Mouse (Mus musculus): ENCODE data around the gene Klk1b24. TPM values are rescaled to one million over a fixed set of nuclear protein-coding genes. Genes with fewer than 3 reads are reported as not detected.
"Not testable (repeated sequence)": the region's sequence is repeated elsewhere in the genome, so short reads cannot be mapped to it uniquely, and the experiment has no call there.

Klk1b24 gene
- not detected in 2 replicates for polyA plus RNA-seq (2014; fragmentation: Nextera tagmentation; extraction: Ambion mirVana)

- H3K27me3 ChIP-seq (ENCODE audit: control insufficient read depth, insufficient read depth, low read length); H3K9me3 ChIP-seq (replicated peaks; ENCODE audit: control insufficient read depth, low read length); H3K4me3 ChIP-seq (ENCODE audit: low read depth, low read length); ATAC-seq (replicated peaks; ENCODE audit: insufficient number of reproducible peaks, low FRiP score, low TSS enrichment, low read depth); H3K4me1 ChIP-seq (ENCODE audit: control insufficient read depth, insufficient read depth, low read length); H3K9ac ChIP-seq (replicated peaks; ENCODE audit: low read length); H3K36me3 ChIP-seq (replicated peaks; ENCODE audit: control insufficient read depth, insufficient read depth, low read depth, low read length); DNase-seq (ENCODE audit: low spot score); H3K27ac ChIP-seq (replicated peaks; ENCODE audit: low read depth, low read length); H3K4me2 ChIP-seq (ENCODE audit: low read depth, low read length): not testable (repeated sequence)
These were observed at the start of gene Klk1b24 for GRCm38 (mm10) chr7:44187936-44188335. Gene Klk1b24 (plus strand): TSS chr7:44188236.

DNA sequence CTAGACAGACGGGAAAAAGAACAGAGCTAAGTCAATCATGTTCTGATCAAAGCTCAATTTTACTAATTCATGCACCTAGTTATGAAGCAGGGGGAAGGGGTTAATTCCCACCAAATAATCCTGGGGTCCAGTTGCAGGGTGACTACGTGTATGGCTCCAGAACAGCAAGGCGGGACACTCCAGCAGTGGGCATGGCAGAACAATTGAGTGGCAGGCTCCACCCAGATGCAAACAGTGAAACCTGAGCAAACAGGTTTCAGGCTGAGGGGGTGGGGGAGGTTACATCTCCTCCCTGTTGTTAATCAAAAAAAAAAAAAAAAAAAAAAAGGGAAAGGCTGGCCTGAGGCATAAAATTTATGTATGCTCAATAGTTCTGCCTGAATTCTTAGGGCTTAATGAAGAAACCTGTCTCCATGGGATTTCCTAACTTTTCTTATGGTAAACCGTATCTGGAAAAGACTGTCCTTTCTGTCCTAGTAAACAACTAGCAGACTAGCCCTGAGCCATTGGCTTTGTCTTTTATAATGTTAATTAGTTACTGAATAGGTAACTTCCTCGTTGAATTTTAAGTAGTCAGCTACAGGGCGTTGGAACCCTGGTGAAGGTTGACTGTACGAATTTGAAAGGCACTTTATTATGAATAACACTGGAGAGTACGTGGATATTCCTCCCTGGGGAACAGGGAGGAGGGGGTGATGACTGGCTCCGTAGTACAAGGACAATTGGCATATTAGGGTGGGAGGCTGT lies 8.6 kb upstream of the Klk1b24 start:
- Histone ChIP-seq H3K27ac (replicated peaks; ENCODE audit: low read depth, low read length) (no peak overlapping the region), H3K9me3 (replicated peaks; ENCODE audit: control insufficient read depth, low read length) (no peaks in the 10 kb centered on the region), H3K9ac (replicated peaks; ENCODE audit: low read length) (no peak overlapping the region), H3K4me2 (ENCODE audit: low read depth, low read length) (no peak overlapping the region), H3K4me1 (ENCODE audit: control insufficient read depth, insufficient read depth, low read length) (no peaks in the 10 kb centered on the region), H3K4me3 (ENCODE audit: low read depth, low read length) (no peak overlapping the region), H3K27me3 (ENCODE audit: control insufficient read depth, insufficient read depth, low read length) (no peaks in the 10 kb centered on the region), H3K36me3 (replicated peaks; ENCODE audit: control insufficient read depth, insufficient read depth, low read depth, low read length) (no peaks in the 10 kb centered on the region)
- DNase-seq (ENCODE audit: low spot score) (no peak), ATAC-seq (replicated peaks; ENCODE audit: insufficient number of reproducible peaks, low FRiP score, low TSS enrichment, low read depth) (no peak)
- WGBS, result 69% methylated on average over 9 of the region's 9 CpGs

DNA sequence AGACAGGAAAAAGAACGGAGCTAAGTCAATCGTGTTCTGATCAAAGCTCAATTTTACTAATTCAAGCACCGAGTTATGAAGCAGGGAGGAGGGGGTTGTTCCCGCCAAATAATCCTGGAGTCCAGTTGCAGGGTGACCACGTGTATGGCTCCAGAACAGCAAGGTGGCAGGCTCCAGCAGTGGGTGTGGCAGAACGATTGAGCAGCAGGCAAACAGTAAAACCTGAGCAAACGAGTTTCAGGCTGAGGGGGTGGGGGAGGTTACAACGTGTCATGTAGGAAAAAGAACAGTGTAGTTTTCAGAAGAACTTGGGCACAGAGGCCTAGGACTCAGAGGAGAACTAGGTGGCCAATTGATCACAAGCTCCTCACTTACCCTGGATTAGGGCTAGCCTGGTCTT lies 1.5 kb upstream of the Klk1b24 start:
- H3K4me2 ChIP-seq (ENCODE audit: low read depth, low read length); H3K27ac ChIP-seq (replicated peaks; ENCODE audit: low read depth, low read length); ATAC-seq (replicated peaks; ENCODE audit: insufficient number of reproducible peaks, low FRiP score, low TSS enrichment, low read depth); H3K36me3 ChIP-seq (replicated peaks; ENCODE audit: control insufficient read depth, insufficient read depth, low read depth, low read length); H3K4me3 ChIP-seq (ENCODE audit: low read depth, low read length); H3K9ac ChIP-seq (replicated peaks; ENCODE audit: low read length); H3K27me3 ChIP-seq (ENCODE audit: control insufficient read depth, insufficient read depth, low read length); H3K9me3 ChIP-seq (replicated peaks; ENCODE audit: control insufficient read depth, low read length); H3K4me1 ChIP-seq (ENCODE audit: control insufficient read depth, insufficient read depth, low read length); DNase-seq (ENCODE audit: low spot score): not testable (repeated sequence)
- WGBS, result 74% methylated on average over 8 of the region's 8 CpGs

GRCm38 (mm10) chr7:44193466-44193865 lies 5.4 kb downstream of the Klk1b24 start:
- not testable (repeated sequence) for H3K9ac ChIP-seq (replicated peaks; ENCODE audit: low read length); H3K4me1 ChIP-seq (ENCODE audit: control insufficient read depth, insufficient read depth, low read length); ATAC-seq (replicated peaks; ENCODE audit: insufficient number of reproducible peaks, low FRiP score, low TSS enrichment, low read depth); DNase-seq (ENCODE audit: low spot score); H3K4me3 ChIP-seq (ENCODE audit: low read depth, low read length); H3K4me2 ChIP-seq (ENCODE audit: low read depth, low read length); H3K27ac ChIP-seq (replicated peaks; ENCODE audit: low read depth, low read length); H3K36me3 ChIP-seq (replicated peaks; ENCODE audit: control insufficient read depth, insufficient read depth, low read depth, low read length); H3K27me3 ChIP-seq (ENCODE audit: control insufficient read depth, insufficient read depth, low read length); H3K9me3 ChIP-seq (replicated peaks; ENCODE audit: control insufficient read depth, low read length)
- 100% methylated on average over 1 of the region's 1 CpGs for WGBS

DNA sequence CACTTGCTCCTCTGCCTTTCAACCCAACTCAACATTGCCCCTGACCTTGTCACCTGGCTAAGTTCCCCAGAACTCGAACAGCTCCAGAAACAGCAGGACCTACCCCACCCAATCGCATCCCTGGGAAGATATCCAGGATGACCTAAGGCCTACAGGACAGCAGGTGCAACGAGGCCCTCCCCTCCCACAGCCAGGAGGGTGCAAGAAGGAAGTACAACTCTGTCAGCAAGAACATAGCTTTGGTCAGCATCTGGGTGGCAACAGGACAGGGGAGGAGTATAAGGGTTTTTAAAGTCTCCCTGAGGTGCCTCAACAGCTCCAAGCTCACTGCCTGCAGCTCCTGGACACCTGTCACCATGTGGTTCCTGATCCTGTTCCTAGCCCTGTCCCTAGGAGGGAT lies 9.9 kb downstream of the Klk1b24 start, which contains the start of gene Klk1b3:
Klk1b3 (plus strand) TSS at position 301 of the 400 bp plus-strand sequence.
- 63% methylated on average over 3 of the region's 3 CpGs for WGBS
- H3K4me2 ChIP-seq (ENCODE audit: low read depth, low read length), result no peak within 1 kb of the TSS
- no peak within 1 kb of the TSS for H3K4me3 ChIP-seq (ENCODE audit: low read depth, low read length)
- H3K9ac ChIP-seq (replicated peaks; ENCODE audit: low read length), result no peak within 1 kb of the TSS
- no peaks in the 10 kb centered on the region for H3K4me1 ChIP-seq (ENCODE audit: control insufficient read depth, insufficient read depth, low read length)
- no peaks in the 10 kb centered on the region for H3K36me3 ChIP-seq (replicated peaks; ENCODE audit: control insufficient read depth, insufficient read depth, low read depth, low read length)
- H3K27ac ChIP-seq (replicated peaks; ENCODE audit: low read depth, low read length), result no peak within 1 kb of the TSS
- ATAC-seq (replicated peaks; ENCODE audit: insufficient number of reproducible peaks, low FRiP score, low TSS enrichment, low read depth), result no peak
- H3K27me3 ChIP-seq (ENCODE audit: control insufficient read depth, insufficient read depth, low read length), result no peaks in the 10 kb centered on the region
- H3K9me3 ChIP-seq (replicated peaks; ENCODE audit: control insufficient read depth, low read length), result no peaks in the 10 kb centered on the region
- no peak for DNase-seq (ENCODE audit: low spot score)

DNA sequence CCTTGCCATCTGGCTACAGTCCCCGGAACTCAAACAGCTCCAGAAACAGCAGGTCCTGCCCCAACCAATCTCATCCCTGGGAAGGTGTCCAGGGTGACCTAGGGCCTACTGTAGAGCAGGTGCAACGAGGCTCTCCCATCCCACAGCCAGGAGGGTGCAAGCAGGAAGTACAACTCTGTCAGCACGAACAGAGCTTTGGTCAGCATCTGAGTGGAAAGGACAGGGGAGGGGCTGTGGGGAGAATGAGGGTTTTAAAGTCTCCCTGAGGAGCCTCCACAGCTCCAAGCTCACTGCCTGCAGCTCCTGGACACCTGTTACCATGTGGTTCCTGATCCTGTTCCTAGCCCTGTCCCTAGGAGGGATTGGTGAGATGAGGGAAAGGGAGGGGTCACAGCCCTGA lies 19.1 kb downstream of the Klk1b24 start, which contains the start of gene Klk1b4:
Klk1b4 (plus strand) TSS at position 301 of the 400 bp plus-strand sequence.
- not testable (repeated sequence) for H3K4me2 ChIP-seq (ENCODE audit: low read depth, low read length); H3K4me1 ChIP-seq (ENCODE audit: control insufficient read depth, insufficient read depth, low read length); DNase-seq (ENCODE audit: low spot score); H3K4me3 ChIP-seq (ENCODE audit: low read depth, low read length); H3K9me3 ChIP-seq (replicated peaks; ENCODE audit: control insufficient read depth, low read length); ATAC-seq (replicated peaks; ENCODE audit: insufficient number of reproducible peaks, low FRiP score, low TSS enrichment, low read depth); H3K27me3 ChIP-seq (ENCODE audit: control insufficient read depth, insufficient read depth, low read length); H3K27ac ChIP-seq (replicated peaks; ENCODE audit: low read depth, low read length); H3K36me3 ChIP-seq (replicated peaks; ENCODE audit: control insufficient read depth, insufficient read depth, low read depth, low read length); H3K9ac ChIP-seq (replicated peaks; ENCODE audit: low read length)
- WGBS, result 63% methylated on average over 3 of the region's 3 CpGs

GRCm38 (mm10) chr7:44208307-44208706 lies 20.3 kb downstream of the Klk1b24 start:
- Histone ChIP-seq H3K9me3 (replicated peaks; ENCODE audit: control insufficient read depth, low read length) (no peaks in the 10 kb centered on the region), H3K4me2 (ENCODE audit: low read depth, low read length) (no peak overlapping the region), H3K4me3 (ENCODE audit: low read depth, low read length) (no peak overlapping the region), H3K4me1 (ENCODE audit: control insufficient read depth, insufficient read depth, low read length) (no peaks in the 10 kb centered on the region), H3K27ac (replicated peaks; ENCODE audit: low read depth, low read length) (no peak overlapping the region), H3K36me3 (replicated peaks; ENCODE audit: control insufficient read depth, insufficient read depth, low read depth, low read length) (no peaks in the 10 kb centered on the region), H3K9ac (replicated peaks; ENCODE audit: low read length) (no peak overlapping the region), H3K27me3 (ENCODE audit: control insufficient read depth, insufficient read depth, low read length) (no peaks in the 10 kb centered on the region)
- WGBS, result 83% methylated on average over 3 of the region's 3 CpGs
- DNase-seq (ENCODE audit: low spot score), result no peak
- ATAC-seq (replicated peaks; ENCODE audit: insufficient number of reproducible peaks, low FRiP score, low TSS enrichment, low read depth), result no peak

GRCm38 (mm10) chr7:44215645-44216044 lies 27.6 kb downstream of the Klk1b24 start, which contains the start of gene Klk1b5:
Gene Klk1b5 (plus strand): TSS chr7:44215945.
- no peak within 1 kb of the TSS for H3K9ac ChIP-seq (replicated peaks; ENCODE audit: low read length)
- ATAC-seq (replicated peaks; ENCODE audit: insufficient number of reproducible peaks, low FRiP score, low TSS enrichment, low read depth), result no peak
- H3K4me1 ChIP-seq (ENCODE audit: control insufficient read depth, insufficient read depth, low read length), result no peaks in the 10 kb centered on the region
- H3K4me2 ChIP-seq (ENCODE audit: low read depth, low read length), result no peak within 1 kb of the TSS
- no peak for DNase-seq (ENCODE audit: low spot score)
- 81% methylated on average over 1 of the region's 1 CpGs for WGBS
- no peak within 1 kb of the TSS for H3K27ac ChIP-seq (replicated peaks; ENCODE audit: low read depth, low read length)
- H3K36me3 ChIP-seq (replicated peaks; ENCODE audit: control insufficient read depth, insufficient read depth, low read depth, low read length), result no peaks in the 10 kb centered on the region
- no peak within 1 kb of the TSS for H3K4me3 ChIP-seq (ENCODE audit: low read depth, low read length)
- H3K9me3 ChIP-seq (replicated peaks; ENCODE audit: control insufficient read depth, low read length), result no peaks in the 10 kb centered on the region
- no peaks in the 10 kb centered on the region for H3K27me3 ChIP-seq (ENCODE audit: control insufficient read depth, insufficient read depth, low read length)
